Mouse (Mus musculus) limb, embryonic 14.5 days (tissue): ENCODE data around the gene Pibf1. TPM values are rescaled to one million over a fixed set of nuclear protein-coding genes. Genes with fewer than 3 reads are reported as not detected.

ENCODE experiments used
- ATAC-seq: fragments of 200-750 bp; cut with Nextera tagmentation; 2 replicates; pipeline ENCODE4 v1.8.0; 2017; ENCODE audit warnings: low read depth, moderate number of reproducible peaks, moderate TSS enrichment; ENCODE audit not compliant: low FRiP score
- DNase-seq: peaks from one replicate; pipeline ENCODE4 v3.0.0-alpha.2; 2015; ENCODE audit warnings: low spot score
- H3K27ac ChIP-seq: fragments of 300-500 bp; sonication (generic); replicated peaks from 2 replicates; pipeline ENCODE4 v1.5.1; 2014; ENCODE audit warnings: low read depth, mild to moderate bottlenecking, low read length, moderate library complexity, mixed read lengths
- H3K27me3 ChIP-seq: fragments of 300-500 bp; sonication (generic); 2 replicates; pipeline ENCODE4 v1.6.1; 2014; ENCODE audit warnings: low read length, mixed read lengths; ENCODE audit not compliant: control insufficient read depth, insufficient read depth
- H3K36me3 ChIP-seq: fragments of 300-500 bp; sonication (generic); 2 replicates; pipeline ENCODE4 v1.6.1; 2014; ENCODE audit warnings: mild to moderate bottlenecking, low read length, moderate library complexity, mixed read lengths; ENCODE audit not compliant: control insufficient read depth, insufficient read depth
- H3K4me1 ChIP-seq: fragments of 300-500 bp; sonication (generic); 2 replicates; pipeline ENCODE4 v1.6.1; 2014; ENCODE audit warnings: antibody characterized with exemption, low read length, mixed read lengths; ENCODE audit not compliant: control insufficient read depth, insufficient read depth
- H3K4me2 ChIP-seq: fragments of 300-500 bp; sonication (generic); replicated peaks from 2 replicates; pipeline ENCODE4 v1.6.1; 2014; ENCODE audit warnings: low read depth, mild to moderate bottlenecking, low read length, moderate library complexity; ENCODE audit not compliant: severe bottlenecking
- H3K4me3 ChIP-seq: fragments of 300-500 bp; sonication (generic); replicated peaks from 2 replicates; pipeline ENCODE4 v1.5.1; 2014; ENCODE audit warnings: low read length
- H3K9ac ChIP-seq: fragments of 300-500 bp; sonication (generic); 2 replicates; pipeline ENCODE4 v1.6.1; 2014; ENCODE audit warnings: mild to moderate bottlenecking, low read depth, low read length, moderate library complexity; ENCODE audit not compliant: severe bottlenecking
- H3K9me3 ChIP-seq: fragments of 300-500 bp; sonication (generic); 2 replicates; pipeline ENCODE4 v1.6.1; 2016; ENCODE audit warnings: low read length; ENCODE audit not compliant: control insufficient read depth
- POLR2A ChIP-seq: fragments of 200-500 bp; IDR thresholded peaks from 2 replicates; pipeline ENCODE4 v1.8.0; 2012; ENCODE audit warnings: inconsistent platforms, mild to moderate bottlenecking, moderate library complexity, borderline replicate concordance; ENCODE audit not compliant: insufficient read depth, insufficient read length; ENCODE audit errors: extremely low read depth
- WGBS: fragments of 180-500 bp; shearing (Covaris S2); extraction: QIAGEN DNeasy Blood & Tissue Kit; methylation state at CpG from one replicate; pipeline ENCODE4 v1.1.7; 2014; 5-methylcytosine and 5-hydroxymethylcytosine counted together
- polyA plus RNA-seq, 2 experiments: library from polyadenylated mRNA; depleted of rRNA in 1 of 2; stranded (reverse) in 1 of 2; unstranded in 1 of 2; fragments of >200 nt; fragmentation: Nextera tagmentation in 1 of 2; extraction: Ambion mirVana in 1 of 2; gene quantifications; 2 replicates each; pipeline versions ENCODE4 v1.2.1 to v1.2.3; 2012 to 2014

The Pibf1 gene
- polyA plus RNA-seq, 2 experiments = 9.8 to 14.5 TPM

GRCm38 (mm10) chr14:99280399-99280798 is 181.2 kb downstream of the Pibf1 start:
- no peak overlapping the region for H3K9ac ChIP-seq
- no peaks in the 10 kb centered on the region for H3K9me3 ChIP-seq
- ATAC-seq = no peak
- no peak for DNase-seq
- 85% methylated on average over 5 of the region's 5 CpGs for WGBS
- no peak overlapping the region for H3K4me3 ChIP-seq
- H3K4me2 ChIP-seq = no peak overlapping the region
- no peaks in the 10 kb centered on the region for H3K27me3 ChIP-seq
- no peak for TF ChIP-seq POLR2A
- no peaks in the 10 kb centered on the region for H3K4me1 ChIP-seq
- no peaks in the 10 kb centered on the region for H3K36me3 ChIP-seq
- no peak overlapping the region for H3K27ac ChIP-seq

GRCm38 (mm10) chr14:99280825-99281433 is 181.7 kb downstream of the Pibf1 start:
- Histone ChIP-seq H3K27me3 (no peaks in the 10 kb centered on the region), H3K36me3 (no peaks in the 10 kb centered on the region), H3K9me3 (no peaks in the 10 kb centered on the region), H3K9ac (no peak overlapping the region), H3K4me1 (no peaks in the 10 kb centered on the region), H3K4me2 (no peak overlapping the region), H3K4me3 (no peak overlapping the region), H3K27ac (no peak overlapping the region)
- TF ChIP-seq POLR2A = no peak
- DNase-seq = no peak
- no peak for ATAC-seq
- 63% methylated on average over 5 of the region's 5 CpGs for WGBS

- no peak overlapping the region for H3K4me3 ChIP-seq
- H3K27ac ChIP-seq = no peak overlapping the region
- H3K4me2 ChIP-seq = no peak overlapping the region
- DNase-seq = no peak
- no peak overlapping the region for H3K9ac ChIP-seq
- no peaks in the 10 kb centered on the region for H3K27me3 ChIP-seq
- no peaks in the 10 kb centered on the region for H3K36me3 ChIP-seq
- 86% methylated on average over 4 of the region's 4 CpGs for WGBS
- ATAC-seq = no peak
- TF ChIP-seq POLR2A = no peak
- no peaks in the 10 kb centered on the region for H3K4me1 ChIP-seq
- H3K9me3 ChIP-seq = no peaks in the 10 kb centered on the region
Measured at GRCm38 (mm10) chr14:99285486-99285885, 186.3 kb downstream of the Pibf1 start.

- Histone ChIP-seq H3K27ac (no peak overlapping the region), H3K4me2 (no peak overlapping the region), H3K4me1 (no peaks in the 10 kb centered on the region), H3K27me3 (no peaks in the 10 kb centered on the region), H3K36me3 (no peaks in the 10 kb centered on the region), H3K9ac (no peak overlapping the region), H3K4me3 (no peak overlapping the region), H3K9me3 (no peaks in the 10 kb centered on the region)
- no peak for TF ChIP-seq POLR2A
- WGBS = 92% methylated on average over 5 of the region's 5 CpGs
- ATAC-seq = no peak
- DNase-seq = no peak
Measured at GRCm38 (mm10) chr14:99292176-99292575, 193.0 kb downstream of the Pibf1 start.

- Histone ChIP-seq H3K9ac (no peak overlapping the region), H3K4me1 (no peaks in the 10 kb centered on the region), H3K4me2 (no peak overlapping the region), H3K9me3 (no peaks in the 10 kb centered on the region), H3K4me3 (no peak overlapping the region), H3K27me3 (no peaks in the 10 kb centered on the region), H3K27ac (no peak overlapping the region), H3K36me3 (no peaks in the 10 kb centered on the region)
- DNase-seq (no peak), ATAC-seq (no peak)
- TF ChIP-seq POLR2A = no peak
- 85% methylated on average over 8 of the region's 8 CpGs for WGBS
Measured at GRCm38 (mm10) chr14:99294424-99294823, 195.2 kb downstream of the Pibf1 start.
